Mouse (Mus musculus) embryonic fibroblast, embryonic 13.5 days (primary cell): ENCODE measurements at regions not wholly inside any gene's neighbourhood (a gene's known extent, or its start where the extent isn't known, plus 50 kb on each side); places are given as distances from the start of the nearest gene placed in this dataset.

Source experiments
- CTCF ChIP-seq: IDR thresholded peaks from 2 replicates; pipeline ENCODE4 v1.5.1; 2011; ENCODE audit warnings: mild to moderate bottlenecking, control low read depth, low read length, moderate library complexity, borderline replicate concordance; ENCODE audit not compliant: insufficient read depth
- POLR2A ChIP-seq: IDR thresholded peaks from 2 replicates; pipeline ENCODE4 v1.6.1; 2011; ENCODE audit warnings: low read depth, mild to moderate bottlenecking, control low read depth, low read length, moderate library complexity

- TF ChIP-seq CTCF, result no peak
- TF ChIP-seq POLR2A, result no peak
Observed at GRCm38 (mm10) chr4:29742746-29743145, 929.8 kb downstream of the Epha7 start.
